Mouse (Mus musculus) cerebellum, adult 8-10 months (tissue): ENCODE measurements around the gene Ece1.

Source experiments
- DNase-seq: peaks from one replicate; pipeline ENCODE4 v3.0.0; 2022

The Ece1 gene

GRCm38 (mm10) chr4:137858371-137858770, 3.7 kb upstream of the Ece1 start:
- DNase-seq: no peak

GRCm38 (mm10) chr4:137861461-137862011, 501 bp upstream of the Ece1 start:
- DNase-seq: no peak

GRCm38 (mm10) chr4:137862516-137863240, 641 bp downstream of the Ece1 start:
- peak; percentile 62 for DNase-seq

GRCm38 (mm10) chr4:137864031-137864430, 2.0 kb downstream of the Ece1 start:
- no peak for DNase-seq

- DNase-seq: peak; percentile 51
These were observed 2.7 kb downstream of the Ece1 start for GRCm38 (mm10) chr4:137864769-137865168.

- no peak for DNase-seq
These were observed 3.2 kb downstream of the Ece1 start for GRCm38 (mm10) chr4:137865221-137865641.

- no peak for DNase-seq
These were observed 4.3 kb downstream of the Ece1 start for GRCm38 (mm10) chr4:137866206-137866863.

GRCm38 (mm10) chr4:137867225-137867624, 5.2 kb downstream of the Ece1 start:
- no peak for DNase-seq

- DNase-seq: no peak
These were observed 5.7 kb downstream of the Ece1 start for GRCm38 (mm10) chr4:137867675-137868257.

- no peak for DNase-seq
These were observed 7.7 kb downstream of the Ece1 start for GRCm38 (mm10) chr4:137869667-137870274.

GRCm38 (mm10) chr4:137870979-137871378, 8.9 kb downstream of the Ece1 start:
- no peak for DNase-seq

GRCm38 (mm10) chr4:137871431-137871830, 9.4 kb downstream of the Ece1 start:
- no peak for DNase-seq

- DNase-seq: no peak
These were observed 12.3 kb downstream of the Ece1 start for GRCm38 (mm10) chr4:137874337-137874736.

GRCm38 (mm10) chr4:137874826-137875225, 12.8 kb downstream of the Ece1 start:
- no peak for DNase-seq

- no peak for DNase-seq
These were observed 13.5 kb downstream of the Ece1 start for GRCm38 (mm10) chr4:137875466-137876092.

- DNase-seq: no peak
These were observed 14.8 kb downstream of the Ece1 start for GRCm38 (mm10) chr4:137876834-137877233.

- no peak for DNase-seq
These were observed 15.4 kb downstream of the Ece1 start for GRCm38 (mm10) chr4:137877432-137877881.

GRCm38 (mm10) chr4:137879383-137880156, 17.5 kb downstream of the Ece1 start:
- no peak for DNase-seq

GRCm38 (mm10) chr4:137881445-137881844, 19.4 kb downstream of the Ece1 start:
- DNase-seq: no peak

- no peak for DNase-seq
These were observed 20.6 kb downstream of the Ece1 start for GRCm38 (mm10) chr4:137882663-137883062.

GRCm38 (mm10) chr4:137883513-137884150, 21.6 kb downstream of the Ece1 start:
- no peak for DNase-seq
